Mouse (Mus musculus) adrenal gland, adult 8-10 months (tissue): ENCODE data around the gene Fam78a. TPM values are rescaled to one million over a fixed set of nuclear protein-coding genes. Genes with fewer than 3 reads are reported as not detected.

Experiments
- DNase-seq: peaks from one replicate; pipeline ENCODE4 v3.0.0; 2022
- microRNA-seq, 2 experiments: library from miRNA; unstranded; fragments of <30 nt; microRNA quantifications; one replicate each; pipeline ENCODE4 v1.2.0; 2022
- total RNA-seq, 4 experiments: library from RNA; stranded (reverse); gene quantifications; 2 replicates each; pipeline ENCODE4 v1.2.4; 2022

The Fam78a gene
- total RNA-seq, 4 experiments from 2014 or later = 0.59 to 3.9 (median 2.6) TPM

DNA sequence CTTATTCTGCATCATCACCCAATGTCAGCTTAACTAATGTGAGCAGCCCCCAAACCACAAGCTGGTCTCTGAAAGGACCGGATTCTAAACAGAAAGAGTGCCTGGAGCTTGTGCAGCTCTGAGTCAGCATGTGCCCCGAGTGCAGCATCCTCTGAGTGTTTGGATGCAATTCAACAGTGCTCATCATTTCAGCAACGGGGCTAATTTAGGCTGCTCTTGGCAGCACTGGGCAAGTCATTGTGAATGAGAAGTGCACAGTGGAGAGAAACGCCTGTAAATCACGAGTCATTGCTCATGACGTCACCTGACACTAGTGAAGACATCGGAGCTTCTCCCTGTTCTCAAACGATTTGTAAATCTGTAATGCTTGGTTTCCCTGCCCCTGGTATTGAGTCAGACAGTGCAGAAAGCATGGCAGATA lies 46.0 kb downstream of the Fam78a start:
- DNase-seq = no peak

DNA sequence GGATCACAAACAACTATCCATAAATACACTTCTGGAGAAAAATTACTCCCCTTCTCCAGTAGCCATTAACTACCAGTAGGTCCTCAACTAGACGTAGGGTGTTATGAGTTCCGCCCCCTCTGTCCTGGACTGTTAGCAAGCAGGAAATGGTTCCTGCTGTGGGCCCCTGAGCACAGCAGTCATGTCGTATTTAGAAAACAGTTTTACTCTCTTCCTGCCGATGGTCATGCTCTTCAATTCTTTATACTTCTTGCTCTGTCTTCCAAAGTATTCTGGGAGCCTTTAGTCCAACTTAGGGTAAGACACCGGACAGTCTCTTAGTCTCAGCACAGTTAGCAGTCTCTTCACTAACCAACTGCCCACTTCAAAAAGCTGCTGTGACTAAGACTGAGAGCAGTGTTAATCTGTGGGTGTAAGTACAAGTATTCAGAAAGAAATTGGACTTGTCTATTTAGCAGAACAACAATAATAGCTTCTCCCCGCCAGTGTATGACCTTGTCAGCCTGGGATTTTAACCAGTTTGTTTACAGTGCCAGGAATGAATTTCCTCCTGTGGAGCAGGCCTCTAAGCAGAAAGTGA lies 47.3 kb downstream of the Fam78a start:
- DNase-seq = no peak

DNA sequence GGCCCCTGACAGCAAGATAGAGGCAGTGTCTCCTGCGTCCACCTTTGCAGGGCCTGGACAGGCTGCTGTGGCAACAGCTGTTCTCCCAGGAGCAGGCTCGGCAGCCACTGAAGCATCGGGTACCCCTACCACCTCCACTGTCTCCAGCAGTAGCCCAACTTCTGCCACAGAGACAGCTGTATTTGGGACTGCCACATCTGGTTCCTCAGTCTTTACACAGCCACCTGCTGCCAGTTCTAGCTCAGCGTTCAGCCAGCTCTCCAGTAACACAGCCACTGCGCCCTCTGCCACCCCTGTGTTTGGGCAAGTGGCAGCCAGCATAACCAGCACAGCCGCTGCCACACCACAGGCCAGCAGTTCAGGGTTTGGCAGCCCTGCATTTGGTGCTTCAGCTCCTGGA lies 50.5 kb downstream of the Fam78a start:
- DNase-seq = no peak

- peak; percentile 28 for DNase-seq
Measured at GRCm38 (mm10) chr2:32033436-32033835, 51.2 kb downstream of the Fam78a start.

- no peak for DNase-seq
Measured at GRCm38 (mm10) chr2:32029636-32030035, 55.0 kb downstream of the Fam78a start.

DNA sequence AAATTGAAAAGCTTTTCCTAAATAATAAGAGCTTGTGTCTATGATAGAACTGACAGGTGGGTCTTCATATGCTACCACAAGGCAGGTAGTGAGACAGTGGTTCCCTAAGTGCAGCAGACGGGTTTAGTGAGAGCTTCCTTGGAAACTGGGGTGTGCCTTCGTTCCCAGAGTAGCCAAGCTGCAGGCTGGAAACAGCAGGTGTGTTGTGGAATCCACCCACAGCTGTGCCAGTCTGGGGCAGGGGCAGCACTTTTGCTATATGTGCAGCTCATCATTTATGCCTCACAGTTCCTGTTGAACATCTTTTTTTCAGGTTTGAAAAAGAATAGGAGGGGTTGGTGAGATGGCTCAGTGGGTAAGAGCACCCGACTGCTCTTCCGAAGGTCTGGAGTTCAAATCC lies 60.3 kb downstream of the Fam78a start:
- DNase-seq = no peak

DNA sequence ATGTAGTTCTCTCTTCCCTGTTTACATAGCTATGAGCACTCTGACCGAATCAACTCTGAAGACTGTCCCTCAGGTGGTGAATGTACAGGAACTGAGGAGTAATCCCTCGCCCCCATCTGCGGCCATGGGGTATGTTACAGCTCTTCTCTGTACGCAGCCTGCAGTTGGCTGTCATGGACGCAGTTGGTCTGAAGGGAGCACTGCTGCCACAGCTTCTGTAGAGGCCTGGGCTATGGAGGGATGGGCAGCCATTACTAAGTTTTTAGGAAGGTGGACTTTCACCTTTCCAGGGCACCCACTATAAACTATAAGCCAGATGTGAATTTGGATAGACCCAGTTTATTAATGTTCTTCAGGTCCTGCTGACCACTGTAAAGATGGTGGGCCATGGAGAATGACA lies 64.4 kb downstream of the Fam78a start:
- DNase-seq = no peak

DNA sequence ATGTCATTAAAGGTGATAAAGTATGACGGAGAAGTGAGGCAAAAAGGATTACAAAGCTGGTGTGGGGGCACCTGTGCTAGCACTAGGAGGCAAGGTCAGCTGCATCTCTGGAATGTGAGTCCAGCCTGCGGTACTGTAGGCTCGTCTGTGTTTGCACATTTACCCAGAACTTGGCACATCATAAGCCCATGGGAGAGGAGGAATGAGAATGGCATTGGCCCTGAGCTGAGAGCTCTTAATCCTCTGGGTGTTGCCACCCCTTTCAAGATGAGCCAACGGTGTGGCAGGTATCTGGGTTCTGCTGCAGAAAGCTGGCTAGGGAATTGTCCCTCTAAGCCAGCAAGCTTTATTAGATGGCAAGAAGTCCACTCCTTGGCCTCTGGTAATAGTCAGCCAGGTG lies 65.0 kb downstream of the Fam78a start:
- DNase-seq = no peak

- DNase-seq = no peak
Measured at GRCm38 (mm10) chr2:32008716-32009115, 75.9 kb downstream of the Fam78a start.

GRCm38 (mm10) chr2:32008311-32008710 lies 76.3 kb downstream of the Fam78a start:
- no peak for DNase-seq

Small RNA genes within 50 kb of the gene (microRNA-seq; reads per million reads assigned to microRNA genes)
- 0.53 to 1.7 reads per million in 2 experiments for gene Mir7674

Other genes starting within 250 kb of the Fam78a start
- under 1 TPM; 0.09 to 0.13 (median 0.11) TPM for gene Fibcd1, start 238.9 kb downstream of the Fam78a start, total RNA-seq
- gene Lamc3, start 197.6 kb downstream of the Fam78a start, total RNA-seq = 10 to 100 TPM; 18.8 to 22.1 (median 20.7) TPM
- 10 to 100 TPM; 69.5 to 91.7 (median 75.3) TPM for gene Aif1l, start 134.7 kb downstream of the Fam78a start, total RNA-seq
- 10 to 100 TPM; 64.9 to 70.7 (median 69.0) TPM for gene Nup214, start 110.4 kb downstream of the Fam78a start, total RNA-seq
- 1 to 10 TPM; 5.5 to 9.0 (median 6.5) TPM for gene Plpp7, start 10.7 kb upstream of the Fam78a start, total RNA-seq
- 100 to 1,000 TPM; 140 to 182 (median 166) TPM for gene Prrc2b, start 66.2 kb upstream of the Fam78a start, total RNA-seq
- gene Pomt1, start 151.7 kb upstream of the Fam78a start, total RNA-seq = 10 to 100 TPM; 33.1 to 46.2 (median 38.4) TPM
- gene Uck1, start 175.3 kb upstream of the Fam78a start, total RNA-seq = 100 to 1,000 TPM; 114 to 126 (median 125) TPM
- gene Golga2, start 202.5 kb upstream of the Fam78a start, total RNA-seq = 10 to 100 TPM; 68.4 to 97.0 (median 84.9) TPM
- gene Swi5, start 203.2 kb upstream of the Fam78a start, total RNA-seq = 100 to 1,000 TPM; 263 to 285 (median 273) TPM